Mouse (Mus musculus) hindbrain, embryonic 14.5 days (tissue): ENCODE results near the gene Gm17606. TPM values are rescaled to one million over a fixed set of nuclear protein-coding genes. Genes with fewer than 3 reads are reported as not detected.

Experiments used
- ATAC-seq: fragments of 200-750 bp; cut with Nextera tagmentation; 2 replicates; pipeline ENCODE4 v1.8.0; 2017; ENCODE audit warnings: moderate number of reproducible peaks, mild to moderate bottlenecking, moderate TSS enrichment, moderate library complexity; ENCODE audit not compliant: low FRiP score
- DNase-seq: peaks from one replicate; pipeline ENCODE4 v3.0.0-alpha.2; 2015; ENCODE audit warnings: low spot score
- H3K27ac ChIP-seq: fragments of 300-500 bp; sonication (generic); 2 replicates; pipeline ENCODE4 v1.5.1; 2014; ENCODE audit warnings: mild to moderate bottlenecking, moderate library complexity
- H3K27me3 ChIP-seq: fragments of 300-500 bp; sonication (generic); 2 replicates; pipeline ENCODE4 v1.6.1; 2014; ENCODE audit warnings: mild to moderate bottlenecking, low read length, mixed read lengths; ENCODE audit not compliant: control insufficient read depth, insufficient read depth
- H3K36me3 ChIP-seq: fragments of 300-500 bp; sonication (generic); replicated peaks from 2 replicates; pipeline ENCODE4 v1.6.1; 2014; ENCODE audit not compliant: control insufficient read depth, insufficient read depth
- H3K4me1 ChIP-seq: fragments of 300-500 bp; sonication (generic); replicated peaks from 2 replicates; pipeline ENCODE4 v1.6.1; 2014; ENCODE audit warnings: antibody characterized with exemption, low read length, mixed read lengths; ENCODE audit not compliant: control insufficient read depth, insufficient read depth
- H3K4me2 ChIP-seq: fragments of 300-500 bp; sonication (generic); replicated peaks from 2 replicates; pipeline ENCODE4 v1.6.1; 2014; ENCODE audit warnings: mild to moderate bottlenecking, moderate library complexity
- H3K4me3 ChIP-seq: fragments of 300-500 bp; sonication (generic); replicated peaks from 2 replicates; pipeline ENCODE4 v1.5.1; 2014; ENCODE audit warnings: mild to moderate bottlenecking, low read length
- H3K9ac ChIP-seq: fragments of 300-500 bp; sonication (generic); 2 replicates; pipeline ENCODE4 v1.6.1; 2014
- H3K9me3 ChIP-seq: fragments of 300-500 bp; sonication (generic); 2 replicates; pipeline ENCODE4 v1.6.1; 2016; ENCODE audit warnings: low read length; ENCODE audit not compliant: control insufficient read depth
- WGBS: fragments of 180-500 bp; shearing (Covaris S2); extraction: QIAGEN DNeasy Blood & Tissue Kit; methylation state at CpG from one replicate; pipeline ENCODE4 v1.1.7; 2014; 5-methylcytosine and 5-hydroxymethylcytosine counted together
- polyA plus RNA-seq: library from polyadenylated mRNA; unstranded; fragments of >200 nt; fragmentation: Nextera tagmentation; extraction: Ambion mirVana; gene quantifications from 2 replicates; pipeline ENCODE4 v1.2.1, GENCODE M21; 2014

Gene Gm17606
- polyA plus RNA-seq, 1 experiment from 2014 or later, result not detected

DNA sequence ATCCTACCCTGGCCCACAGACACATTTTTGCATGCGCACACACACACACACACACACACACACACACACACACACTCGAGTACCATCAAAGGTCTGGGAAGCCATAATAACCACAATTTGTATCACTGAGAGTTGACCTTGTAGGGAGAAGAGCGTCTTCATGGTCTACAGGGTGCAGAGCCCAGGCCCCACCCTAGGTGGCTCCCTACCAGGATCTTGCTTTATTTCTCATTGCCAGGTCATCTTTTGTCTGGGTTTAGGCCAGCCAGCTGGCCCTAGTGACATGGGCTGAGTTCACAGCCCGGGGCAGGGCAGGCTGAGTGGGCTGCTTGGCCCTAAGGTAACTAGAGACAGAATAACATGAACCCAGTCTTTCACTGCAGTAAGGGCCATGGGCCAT lies 6.6 kb upstream of the Gm17606 start:
- Histone ChIP-seq H3K9me3 (no peaks in the 10 kb centered on the region), H3K36me3 (peaks cover 90% of the 10 kb centered on the region), H3K27me3 (no peaks in the 10 kb centered on the region), H3K9ac (no peak overlapping the region), H3K27ac (no peak overlapping the region), H3K4me3 (no peak overlapping the region), H3K4me1 (peaks cover 1% of the 10 kb centered on the region; the same call in 1 of the 2 replicates), H3K4me2 (no peak overlapping the region)
- DNase-seq (no peak), ATAC-seq (no peak)
- WGBS, result 79% methylated on average over 4 of the region's 4 CpGs

DNA sequence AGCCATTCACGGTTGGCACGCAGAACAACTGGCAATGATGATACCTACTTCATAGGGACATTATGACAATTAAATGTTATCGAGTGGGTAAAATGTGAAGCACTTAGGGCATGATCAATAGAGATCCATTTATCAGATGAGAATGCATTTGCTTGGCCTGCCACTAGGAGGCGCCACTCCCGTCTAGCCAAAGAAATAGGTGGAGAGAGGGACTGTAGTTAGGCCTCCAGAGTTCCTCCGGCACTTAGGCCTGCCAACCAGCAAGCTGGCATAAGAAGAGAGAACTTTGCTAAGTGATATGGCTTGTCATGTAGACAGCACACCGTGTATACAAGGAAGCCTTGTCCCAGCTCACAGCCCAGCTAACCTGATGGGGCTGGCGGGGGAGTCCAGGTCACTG lies 3.8 kb upstream of the Gm17606 start:
- Histone ChIP-seq H3K4me2 (no peak overlapping the region), H3K36me3 (peaks cover 68% of the 10 kb centered on the region), H3K9ac (no peak overlapping the region), H3K27me3 (no peaks in the 10 kb centered on the region), H3K4me3 (no peak overlapping the region), H3K9me3 (no peaks in the 10 kb centered on the region), H3K4me1 (peaks cover 12% of the 10 kb centered on the region), H3K27ac (no peak overlapping the region)
- 49% methylated on average over 8 of the region's 8 CpGs for WGBS
- ATAC-seq (no peak), DNase-seq (peak; percentile 49)

DNA sequence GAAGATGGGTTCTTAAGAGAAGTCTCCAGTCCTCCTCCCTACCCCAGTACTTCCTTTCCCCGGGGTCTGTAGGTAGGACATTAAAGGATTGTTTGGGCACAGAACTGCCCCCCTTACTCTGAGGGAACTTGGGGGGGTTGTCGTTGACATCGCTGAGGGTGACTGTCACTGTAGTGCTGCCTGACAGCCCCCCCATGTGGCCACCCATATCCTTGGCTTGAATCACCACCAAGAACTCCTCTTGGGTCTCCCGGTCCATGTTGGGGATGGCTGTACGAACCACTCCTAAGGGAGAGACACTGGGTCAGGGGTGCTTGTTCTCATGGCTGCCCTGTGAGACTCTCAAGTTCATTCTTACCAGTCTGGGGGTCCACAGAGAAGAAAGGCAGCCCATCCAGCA lies 2.5 kb upstream of the Gm17606 start:
- ATAC-seq, result no peak
- Histone ChIP-seq H3K27me3 (no peaks in the 10 kb centered on the region), H3K9me3 (no peaks in the 10 kb centered on the region), H3K36me3 (peaks cover 67% of the 10 kb centered on the region), H3K4me2 (no peak overlapping the region), H3K4me1 (peaks cover 12% of the 10 kb centered on the region), H3K4me3 (no peak overlapping the region), H3K27ac (no peak overlapping the region), H3K9ac (no peak overlapping the region)
- no peak for DNase-seq
- 76% methylated on average over 5 of the region's 5 CpGs for WGBS

DNA sequence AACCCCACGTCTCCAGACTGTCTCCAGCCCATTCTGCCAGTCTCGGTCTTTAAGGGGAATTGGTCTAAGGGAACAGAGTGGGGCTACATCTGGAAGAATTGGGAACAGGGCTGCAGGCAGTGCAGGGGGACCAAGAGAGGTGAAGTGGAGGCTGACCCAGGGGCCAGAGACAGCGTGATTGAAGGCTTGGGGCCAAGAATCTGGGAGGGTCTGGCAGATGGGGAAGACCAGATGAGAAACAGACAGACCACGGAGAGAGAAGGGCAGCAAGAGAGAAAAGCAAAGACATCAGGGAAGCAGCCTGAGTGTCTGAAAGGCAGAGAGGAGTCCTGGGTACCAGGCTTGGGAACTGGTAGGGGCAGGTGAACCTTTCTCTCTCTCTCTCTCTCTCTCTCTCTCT lies 631 bp upstream of the Gm17606 start:
- Histone ChIP-seq H3K27ac (no peak overlapping the region), H3K36me3 (peaks cover 69% of the 10 kb centered on the region), H3K9ac (peak overlapping the region; percentile 97), H3K4me3 (peak overlapping the region; percentile 81), H3K4me1 (peaks cover 12% of the 10 kb centered on the region), H3K9me3 (no peaks in the 10 kb centered on the region), H3K27me3 (no peaks in the 10 kb centered on the region), H3K4me2 (peak overlapping the region; percentile 61)
- ATAC-seq (no peak), DNase-seq (no peak)
- 18% methylated on average over 4 of the region's 4 CpGs for WGBS

DNA sequence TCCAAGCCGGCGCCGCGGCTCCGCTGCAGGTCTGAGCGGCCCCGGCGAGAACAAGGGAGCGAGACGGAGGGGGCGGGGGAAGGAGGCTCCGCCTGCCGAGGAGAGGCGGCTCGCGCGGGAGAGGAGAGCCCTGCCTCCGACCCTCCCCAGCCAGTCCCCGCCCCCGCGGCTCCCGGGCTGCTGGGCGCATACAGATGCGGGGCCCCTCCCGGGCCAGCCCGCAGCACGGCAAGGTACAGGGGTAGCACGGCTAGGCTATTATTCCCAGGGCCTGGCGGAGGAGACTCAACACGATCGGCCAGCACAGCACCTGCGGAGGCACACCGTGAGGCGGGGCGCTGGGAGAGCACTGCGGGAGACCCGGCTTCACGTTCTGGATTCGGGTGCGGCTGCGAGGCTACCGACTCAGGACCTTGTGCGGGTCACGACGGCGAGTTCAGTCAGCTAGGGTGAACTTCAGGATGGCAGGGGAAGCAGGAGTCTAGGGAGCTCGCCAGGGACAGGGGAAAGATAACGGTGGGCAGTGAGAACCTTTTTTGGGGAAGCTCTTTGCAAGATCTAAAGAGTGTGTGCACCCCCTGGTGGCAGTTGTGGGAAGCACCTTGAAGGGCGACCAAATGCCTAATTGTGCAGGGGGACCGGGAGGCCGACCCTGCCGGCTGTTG lies 685 bp downstream of the Gm17606 start, which contains the start of gene Cdh24:
Cdh24 (minus strand) TSS at position 60 of the 665 bp plus-strand sequence.
- Histone ChIP-seq H3K4me2 (peak within 1 kb of the TSS; percentile 61), H3K4me1 (peaks cover 12% of the 10 kb centered on the region), H3K36me3 (peaks cover 72% of the 10 kb centered on the region), H3K27me3 (no peaks in the 10 kb centered on the region), H3K9me3 (no peaks in the 10 kb centered on the region), H3K9ac (peak within 1 kb of the TSS; percentile 97), H3K27ac (peak within 1 kb of the TSS; percentile 74), H3K4me3 (peak within 1 kb of the TSS; percentile 81)
- peak; percentile 93 for DNase-seq
- 0% methylated on average over 51 of the region's 52 CpGs for WGBS
- ATAC-seq, result peak; percentile 92

DNA sequence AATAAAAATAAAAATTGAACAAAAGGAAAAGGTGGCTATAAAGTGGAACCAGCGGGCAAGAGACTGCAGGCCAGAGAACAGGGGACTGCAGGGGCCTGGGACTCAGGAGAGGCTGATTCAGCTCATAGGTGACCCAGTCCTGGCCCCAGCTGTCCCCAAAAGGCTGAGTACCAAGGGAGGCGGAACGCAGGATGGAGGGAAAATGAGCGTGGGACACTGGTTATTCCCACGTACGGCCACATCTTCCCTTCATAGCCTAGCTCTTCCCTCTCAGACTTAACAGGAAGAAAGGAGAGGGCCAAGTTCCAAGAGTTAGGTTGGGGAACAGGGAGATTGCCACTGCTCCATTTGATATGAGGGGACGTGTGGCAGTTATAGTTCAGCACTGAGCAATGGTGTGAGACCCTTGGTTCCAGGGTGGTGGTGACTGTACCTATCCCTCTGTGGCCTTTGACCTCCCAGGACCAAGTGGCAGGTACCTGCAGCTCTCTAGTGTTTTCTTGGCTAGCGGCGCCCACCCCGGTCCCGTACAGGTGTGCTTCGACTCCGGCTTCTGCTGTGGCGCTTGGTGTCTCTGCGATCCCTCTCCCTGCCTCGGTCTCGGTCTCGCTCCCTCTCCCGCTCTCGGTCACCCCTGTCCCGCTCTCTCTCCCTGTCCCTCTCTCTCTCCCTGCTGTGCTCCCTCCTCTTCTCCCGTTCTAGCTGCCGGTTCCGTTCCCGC lies 1.6 kb downstream of the Gm17606 start:
- no peak for DNase-seq
- Histone ChIP-seq H3K9ac (no peak overlapping the region), H3K27me3 (no peaks in the 10 kb centered on the region), H3K27ac (no peak overlapping the region), H3K4me3 (no peak overlapping the region), H3K36me3 (peaks cover 72% of the 10 kb centered on the region), H3K4me1 (peaks cover 12% of the 10 kb centered on the region), H3K4me2 (no peak overlapping the region), H3K9me3 (no peaks in the 10 kb centered on the region)
- WGBS, result 79% methylated on average over 25 of the region's 25 CpGs
- ATAC-seq, result no peak

DNA sequence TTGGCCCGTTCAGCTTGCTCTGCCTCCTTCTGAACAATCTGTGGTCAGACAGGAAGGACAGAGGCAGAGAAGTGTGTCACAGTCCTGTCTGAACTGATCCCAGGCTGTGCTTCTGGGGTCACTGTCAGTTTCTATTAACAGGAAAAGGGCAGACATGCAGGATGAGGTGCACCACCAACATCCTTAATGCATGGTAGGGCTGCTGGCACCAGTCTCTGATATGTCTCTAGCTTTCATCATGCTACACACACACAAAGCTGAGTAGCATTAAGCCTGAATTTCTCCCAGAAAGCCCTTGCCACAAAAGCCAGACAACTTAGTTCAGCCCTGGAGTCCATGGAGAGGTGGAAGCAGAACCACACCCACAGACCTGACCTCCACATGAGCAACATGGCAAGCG lies 2.3 kb downstream of the Gm17606 start:
- no peak for DNase-seq
- WGBS, result 85% methylated on average over 2 of the region's 2 CpGs
- Histone ChIP-seq H3K4me2 (no peak overlapping the region), H3K27ac (no peak overlapping the region), H3K27me3 (no peaks in the 10 kb centered on the region), H3K36me3 (peaks cover 72% of the 10 kb centered on the region), H3K9ac (no peak overlapping the region), H3K4me1 (peaks cover 12% of the 10 kb centered on the region), H3K9me3 (no peaks in the 10 kb centered on the region), H3K4me3 (no peak overlapping the region)
- no peak for ATAC-seq

DNA sequence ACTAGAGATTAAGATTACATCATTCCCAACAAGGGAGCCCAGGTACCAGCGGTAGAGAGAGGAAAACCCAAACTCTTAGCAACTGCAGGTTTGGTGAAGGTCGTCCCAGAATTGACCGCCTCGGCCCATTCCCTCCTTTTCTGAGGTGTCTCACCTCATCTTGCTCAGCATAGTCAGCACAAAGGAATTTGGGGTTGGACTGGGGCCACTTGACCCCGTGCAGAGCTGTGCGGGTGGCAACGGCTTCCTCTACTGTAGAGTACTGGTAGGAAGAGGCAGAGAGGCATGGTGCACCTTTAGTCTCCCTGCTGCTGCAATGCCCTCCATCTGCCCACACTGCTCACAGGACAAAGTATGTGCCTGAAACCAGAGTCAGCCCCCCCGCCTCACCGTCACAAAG lies 3.5 kb downstream of the Gm17606 start:
- no peaks in the 10 kb centered on the region for H3K27me3 ChIP-seq
- WGBS, result 93% methylated on average over 9 of the region's 9 CpGs
- no peak overlapping the region for H3K4me2 ChIP-seq
- H3K9ac ChIP-seq, result no peak overlapping the region
- ATAC-seq (no peak), DNase-seq (no peak)
- H3K27ac ChIP-seq, result no peak overlapping the region
- H3K4me3 ChIP-seq, result no peak overlapping the region
- H3K4me1 ChIP-seq, result peaks cover 9% of the 10 kb centered on the region
- peaks cover 72% of the 10 kb centered on the region for H3K36me3 ChIP-seq
- H3K9me3 ChIP-seq, result no peaks in the 10 kb centered on the region

DNA sequence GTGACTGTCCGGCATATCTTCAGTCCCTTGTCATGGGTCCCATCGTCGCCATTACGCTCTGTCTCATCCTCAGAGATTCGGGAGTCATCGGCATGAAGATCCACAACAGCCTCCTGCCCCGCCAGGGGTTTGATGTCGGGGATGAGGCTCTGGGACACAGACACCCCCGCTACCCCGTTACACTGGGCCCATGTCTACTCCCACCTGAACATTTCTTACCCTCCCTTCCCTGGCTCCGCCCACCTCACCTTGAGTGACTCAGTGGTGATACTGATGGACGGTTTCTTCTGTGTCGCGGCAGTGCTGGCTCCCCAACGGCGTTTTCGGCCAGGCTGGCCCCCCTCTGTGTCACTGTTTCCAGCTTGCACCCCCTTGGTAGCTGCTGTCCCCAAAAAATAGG lies 5.7 kb downstream of the Gm17606 start:
- peaks cover 90% of the 10 kb centered on the region for H3K36me3 ChIP-seq

More for the DNA sequence above, 5.7 kb downstream of the Gm17606 start:
- ATAC-seq, result no peak
- H3K9me3 ChIP-seq, result no peaks in the 10 kb centered on the region
- no peak overlapping the region for H3K9ac ChIP-seq
- DNase-seq, result no peak
- H3K27ac ChIP-seq, result no peak overlapping the region
- H3K4me2 ChIP-seq, result no peak overlapping the region
- WGBS, result 94% methylated on average over 17 of the region's 17 CpGs
- no peak overlapping the region for H3K4me3 ChIP-seq
- H3K27me3 ChIP-seq, result no peaks in the 10 kb centered on the region
- peaks cover 12% of the 10 kb centered on the region; the same call in 1 of the 2 replicates for H3K4me1 ChIP-seq
